Mouse (Mus musculus): ENCODE measurements around the gene Sema3a. TPM values are rescaled to one million over a fixed set of nuclear protein-coding genes. Genes with fewer than 3 reads are reported as not detected.

Sema3a gene
- polyA plus RNA-seq (2012; rRNA removed): 0.61 and 0.73 TPM in 2 replicates

GRCm38 (mm10) chr5:13125241-13125692 lies at the start of gene Sema3a:
Gene Sema3a (plus strand): TSS chr5:13125414.

